Mouse (Mus musculus) heart, embryonic 15.5 days (tissue): ENCODE data around the gene Tdrkh. TPM values are rescaled to one million over a fixed set of nuclear protein-coding genes. Genes with fewer than 3 reads are reported as not detected.

Experiments used
- ATAC-seq: fragments of 200-750 bp; cut with Nextera tagmentation; replicated peaks from 2 replicates; pipeline ENCODE4 v1.8.0; 2017; ENCODE audit warnings: low read depth, moderate TSS enrichment; ENCODE audit not compliant: insufficient number of reproducible peaks, insufficient read depth, low FRiP score
- H3K27ac ChIP-seq: fragments of 300-500 bp; sonication (generic); 2 replicates; pipeline ENCODE4 v1.5.1; 2015; ENCODE audit warnings: mild to moderate bottlenecking, inconsistent platforms
- H3K27me3 ChIP-seq: fragments of 300-500 bp; sonication (generic); 2 replicates; pipeline ENCODE4 v1.6.1; 2015; ENCODE audit warnings: inconsistent platforms
- H3K36me3 ChIP-seq: fragments of 300-500 bp; sonication (generic); 2 replicates; pipeline ENCODE4 v1.6.1; 2015; ENCODE audit warnings: mild to moderate bottlenecking, inconsistent platforms
- H3K4me1 ChIP-seq: fragments of 300-500 bp; sonication (generic); replicated peaks from 2 replicates; pipeline ENCODE4 v1.6.1; 2015; ENCODE audit warnings: inconsistent platforms
- H3K4me2 ChIP-seq: fragments of 300-500 bp; sonication (generic); 2 replicates; pipeline ENCODE4 v1.6.1; 2015; ENCODE audit warnings: inconsistent platforms, mild to moderate bottlenecking, moderate library complexity
- H3K4me3 ChIP-seq: fragments of 300-500 bp; sonication (generic); 2 replicates; pipeline ENCODE4 v1.5.1; 2015; ENCODE audit warnings: mild to moderate bottlenecking, inconsistent platforms
- H3K9ac ChIP-seq: fragments of 300-500 bp; sonication (generic); 2 replicates; pipeline ENCODE4 v1.6.1; 2015; ENCODE audit warnings: mild to moderate bottlenecking, inconsistent platforms
- H3K9me3 ChIP-seq: fragments of 300-500 bp; sonication (generic); replicated peaks from 2 replicates; pipeline ENCODE4 v1.6.1; 2016; ENCODE audit warnings: inconsistent platforms
- WGBS: fragments of 180-500 bp; shearing (Covaris S2); methylation state at CpG from one replicate; pipeline ENCODE4 v1.1.7; 2015; ENCODE audit warnings: mixed read lengths; 5-methylcytosine and 5-hydroxymethylcytosine counted together
- polyA plus RNA-seq: library from polyadenylated mRNA; unstranded; fragments of >200 nt; fragmentation: Nextera tagmentation; extraction: Ambion mirVana; gene quantifications from 2 replicates; pipeline ENCODE4 v1.2.1, GENCODE M21; 2015

Tdrkh gene
- polyA plus RNA-seq, 1 experiment from 2014 or later, result 10.0 TPM

DNA sequence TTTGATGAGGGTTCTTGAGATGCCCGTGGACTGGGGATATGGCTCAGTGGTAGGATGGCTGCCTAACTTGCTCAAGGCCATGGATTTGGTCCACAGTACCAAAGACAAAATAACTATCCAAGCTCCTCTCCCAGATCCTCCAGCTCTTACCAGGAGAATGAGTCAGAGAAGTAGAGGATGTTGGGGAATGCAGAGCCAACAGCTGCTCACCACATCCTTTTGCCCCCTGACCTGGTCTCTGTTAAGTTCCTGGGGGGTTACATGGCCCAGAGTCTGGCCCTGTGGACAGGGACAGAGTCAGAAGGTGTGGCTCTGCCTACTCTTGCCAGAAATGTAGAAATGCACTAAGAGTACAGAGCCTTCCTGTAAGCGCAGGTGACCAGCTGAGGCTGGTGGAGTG is 46.8 kb downstream of the Tdrkh start:
- Histone ChIP-seq H3K9me3 (no peaks in the 10 kb centered on the region), H3K4me1 (0 out of 2 replicates have a peak, but pooled peaks cover 4% of the 10 kb centered on the region), H3K4me2 (no peak overlapping the region), H3K9ac (no peak overlapping the region), H3K36me3 (no peaks in the 10 kb centered on the region), H3K27ac (no peak overlapping the region), H3K4me3 (no peak overlapping the region), H3K27me3 (no peaks in the 10 kb centered on the region; the same call in 1 of the 2 replicates)
- no peak for ATAC-seq
- 82% methylated on average over 2 of the region's 2 CpGs for WGBS

DNA sequence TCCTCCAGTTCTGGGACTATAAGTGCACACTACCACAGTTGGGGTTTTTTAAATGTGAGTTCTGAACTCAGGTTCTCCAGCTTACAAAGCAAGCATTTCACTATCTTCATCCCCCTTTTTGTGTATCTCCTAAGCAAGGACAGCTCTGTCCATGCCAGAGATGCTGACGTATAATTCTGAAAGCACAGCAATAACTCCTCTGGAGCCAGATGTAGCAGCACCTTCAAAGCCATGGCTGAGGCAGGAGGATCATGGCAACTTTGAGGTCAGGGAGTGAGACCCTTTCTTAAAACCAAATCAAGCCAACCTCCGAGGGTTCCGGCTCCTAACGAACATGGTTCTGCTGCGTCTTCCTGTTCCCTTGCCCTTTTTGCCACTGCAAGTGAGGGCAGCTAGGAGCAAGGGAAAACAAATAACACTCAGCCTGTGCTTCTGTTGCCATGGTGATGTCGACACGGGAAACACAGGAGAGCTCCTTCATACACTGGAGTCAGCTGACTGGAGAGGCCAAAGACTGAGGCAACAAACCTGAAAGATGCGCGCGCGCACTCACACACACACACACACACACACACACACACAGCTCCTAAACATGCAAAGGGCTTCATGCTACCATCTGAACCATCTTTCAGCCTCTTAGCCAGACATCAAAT is 51.0 kb downstream of the Tdrkh start:
- 52% methylated on average over 11 of the region's 11 CpGs for WGBS
- H3K4me3 ChIP-seq, result no peak overlapping the region

DNA sequence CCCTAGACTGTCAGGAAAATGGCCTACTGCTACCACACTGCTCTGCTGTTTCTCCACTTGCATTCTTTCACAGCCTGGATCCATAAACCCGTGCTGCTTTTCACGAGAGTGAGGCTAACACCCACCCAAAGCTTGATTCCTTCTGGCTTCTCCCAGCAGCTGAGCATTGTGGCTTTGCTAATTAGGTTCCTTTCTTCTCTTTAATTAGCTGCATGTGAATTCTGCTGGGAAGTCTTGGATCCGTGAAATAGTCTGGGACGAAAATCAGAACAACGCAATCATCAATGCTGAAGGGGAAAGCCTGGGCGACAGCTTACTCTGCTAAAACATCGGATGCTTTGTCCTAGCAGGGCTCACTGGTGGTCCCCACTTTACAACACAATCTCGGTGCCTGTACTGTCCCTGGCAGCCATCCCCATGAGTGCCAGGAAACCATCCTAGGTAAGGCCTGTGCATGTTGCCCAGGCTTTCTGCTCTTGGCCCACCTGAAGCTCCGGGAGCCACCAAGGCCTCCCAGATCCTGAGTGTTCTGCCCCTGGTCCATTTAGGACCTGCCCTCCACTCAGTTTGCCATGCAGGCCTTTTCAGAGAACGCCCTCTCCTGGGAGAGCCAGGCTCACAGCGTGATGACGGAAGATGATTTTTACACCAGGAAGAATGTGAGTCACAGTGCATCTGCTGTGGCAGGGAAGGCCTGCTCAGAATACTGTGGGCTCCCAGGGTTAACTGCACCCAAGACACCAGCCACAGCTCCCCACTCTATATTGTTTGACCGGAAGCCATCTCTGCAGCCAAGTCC is 52.8 kb downstream of the Tdrkh start:
- Histone ChIP-seq H3K4me2 (no peak overlapping the region), H3K36me3 (no peaks in the 10 kb centered on the region), H3K9me3 (no peaks in the 10 kb centered on the region), H3K27me3 (no peaks in the 10 kb centered on the region), H3K9ac (no peak overlapping the region), H3K4me1 (no peaks in the 10 kb centered on the region), H3K27ac (no peak overlapping the region), H3K4me3 (no peak overlapping the region)
- 77% methylated on average over 13 of the region's 13 CpGs for WGBS
- no peak for ATAC-seq

More for the DNA sequence above, 51.0 kb downstream of the Tdrkh start:
- Histone ChIP-seq H3K4me1 (no peaks in the 10 kb centered on the region), H3K9ac (no peak overlapping the region), H3K36me3 (no peaks in the 10 kb centered on the region), H3K9me3 (no peaks in the 10 kb centered on the region), H3K27me3 (no peaks in the 10 kb centered on the region), H3K4me2 (no peak overlapping the region), H3K27ac (no peak overlapping the region)
- no peak for ATAC-seq

DNA sequence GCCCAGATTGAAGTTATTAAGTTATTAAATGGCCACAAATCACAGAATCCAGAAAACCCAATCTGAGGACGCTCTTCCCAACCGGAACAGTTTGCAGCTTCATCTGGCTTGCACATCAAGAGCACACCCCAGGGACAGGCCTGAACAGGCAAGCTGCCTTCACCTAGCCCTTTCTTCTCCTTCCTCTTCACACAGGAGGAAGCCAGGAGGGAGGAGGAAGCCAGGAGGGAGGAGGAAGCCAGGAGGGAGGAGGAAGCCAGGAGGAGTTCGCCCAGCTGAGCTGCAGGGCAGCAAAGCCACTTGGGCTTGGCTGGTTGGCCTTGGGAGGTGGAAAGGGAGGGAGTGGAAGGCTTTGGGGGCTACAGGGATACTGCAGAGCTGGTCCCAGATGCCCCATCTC is 55.9 kb downstream of the Tdrkh start:
- Histone ChIP-seq H3K9ac (no peak overlapping the region), H3K4me2 (no peak overlapping the region), H3K9me3 (no peaks in the 10 kb centered on the region), H3K4me1 (peaks cover 18% of the 10 kb centered on the region), H3K4me3 (no peak overlapping the region), H3K27ac (no peak overlapping the region), H3K27me3 (no peaks in the 10 kb centered on the region), H3K36me3 (no peaks in the 10 kb centered on the region)
- ATAC-seq, result no peak
- 56% methylated on average over 3 of the region's 3 CpGs for WGBS

DNA sequence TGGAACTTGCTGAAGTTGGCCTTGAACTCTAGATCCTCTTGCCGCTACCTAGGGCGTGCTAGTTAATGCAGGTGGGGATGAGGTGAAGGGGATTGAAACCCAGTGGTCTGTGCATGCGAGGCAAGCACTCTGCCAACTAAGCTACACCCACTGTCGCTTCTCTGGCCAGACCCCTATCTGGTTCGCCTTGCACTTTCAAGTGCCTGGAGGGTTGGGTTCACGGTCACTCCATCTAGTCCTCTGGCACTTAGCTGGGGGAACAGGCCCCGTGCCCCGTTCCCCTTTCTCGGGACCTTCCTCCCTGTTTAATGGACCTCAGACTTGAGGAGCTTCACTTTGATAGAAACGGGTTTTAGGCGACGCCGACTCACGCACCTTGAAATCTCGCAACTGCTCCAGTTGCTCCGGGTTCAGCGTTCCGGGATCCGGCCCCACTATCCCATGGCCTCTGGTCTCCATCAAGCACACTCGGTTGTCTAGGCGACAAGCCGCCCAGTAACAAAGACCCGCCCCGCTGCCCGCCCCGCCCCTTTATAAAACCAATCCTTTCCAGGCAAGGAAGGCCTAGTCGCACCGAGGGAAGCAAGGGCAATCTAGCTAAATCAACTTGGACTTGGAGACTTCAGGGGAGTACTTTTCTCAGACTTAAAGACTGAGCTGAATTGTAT is 59.5 kb downstream of the Tdrkh start:
- WGBS, result 12% methylated on average over 28 of the region's 28 CpGs
- H3K4me3 ChIP-seq, result peak overlapping the region; percentile 37
- H3K9ac ChIP-seq, result 0 out of 2 replicates have a peak overlapping the region, but pooled peaks have one; percentile 7
- H3K27me3 ChIP-seq, result no peaks in the 10 kb centered on the region
- H3K4me1 ChIP-seq, result peaks cover 23% of the 10 kb centered on the region
- H3K4me2 ChIP-seq, result peak overlapping the region; percentile 65
- no peaks in the 10 kb centered on the region for H3K9me3 ChIP-seq
- H3K36me3 ChIP-seq, result no peaks in the 10 kb centered on the region
- H3K27ac ChIP-seq, result peak overlapping the region; percentile 53
- peak; percentile 72 for ATAC-seq

DNA sequence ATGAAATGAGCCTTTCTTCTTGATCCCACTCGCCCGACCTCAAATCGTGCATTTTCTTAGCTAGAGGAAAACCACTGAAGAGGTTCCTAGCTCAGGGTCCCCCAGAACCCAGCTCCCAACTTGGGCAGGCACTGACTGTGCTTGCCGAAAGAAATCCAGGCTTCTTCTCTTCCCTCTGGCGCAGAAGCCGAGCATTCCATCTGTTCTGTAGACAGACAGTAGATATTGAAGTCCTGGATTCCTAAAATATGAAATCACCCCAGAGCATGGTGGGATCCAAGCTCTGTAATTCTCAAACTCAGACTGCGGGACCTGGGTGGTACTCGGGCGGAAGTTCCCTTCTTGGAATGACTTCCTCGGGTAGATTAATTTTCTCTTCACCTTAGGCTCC is 60.0 kb downstream of the Tdrkh start:
- 37% methylated on average over 10 of the region's 10 CpGs for WGBS
- peaks cover 23% of the 10 kb centered on the region for H3K4me1 ChIP-seq
- no peak for ATAC-seq
- H3K27ac ChIP-seq, result peak overlapping the region; percentile 53
- H3K9ac ChIP-seq, result no peak overlapping the region
- no peaks in the 10 kb centered on the region for H3K9me3 ChIP-seq
- no peaks in the 10 kb centered on the region for H3K36me3 ChIP-seq
- H3K4me2 ChIP-seq, result peak overlapping the region; percentile 65
- no peaks in the 10 kb centered on the region for H3K27me3 ChIP-seq
- no peak overlapping the region for H3K4me3 ChIP-seq

DNA sequence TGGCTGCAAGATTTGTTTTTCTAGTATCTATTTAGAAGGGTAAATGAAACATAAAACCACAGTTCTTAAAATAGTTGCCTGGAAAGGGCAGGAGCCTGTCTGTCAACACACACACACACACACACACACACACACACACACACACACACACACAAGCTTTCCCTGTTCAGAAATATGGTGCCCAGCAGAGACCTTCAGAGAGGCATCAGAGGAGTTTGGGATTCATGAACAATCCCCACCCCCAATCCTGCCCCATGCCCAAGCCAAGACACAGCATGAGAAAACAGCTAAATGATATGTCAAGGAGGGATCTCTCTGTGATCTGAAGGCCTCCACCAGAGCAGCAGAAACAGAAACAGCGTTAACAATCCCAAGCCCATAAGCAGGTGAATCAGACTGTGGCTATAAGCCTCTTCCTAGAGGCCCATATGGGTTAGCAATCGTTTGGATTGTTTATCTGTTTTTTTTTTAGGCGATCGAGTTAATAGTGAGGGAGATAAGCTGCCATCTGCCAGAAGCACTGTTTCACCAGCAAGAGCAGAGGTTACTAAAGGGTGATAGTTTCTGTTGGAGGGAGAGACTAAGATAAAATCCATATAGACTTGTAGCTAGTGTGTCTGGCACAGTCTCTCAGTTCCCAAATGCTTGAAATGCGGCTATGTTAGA is 60.6 kb downstream of the Tdrkh start:
- Histone ChIP-seq H3K9me3 (no peaks in the 10 kb centered on the region), H3K4me2 (no peak overlapping the region), H3K27ac (peak overlapping the region; percentile 53; the same call in 1 of the 2 replicates), H3K36me3 (no peaks in the 10 kb centered on the region), H3K4me1 (peaks cover 25% of the 10 kb centered on the region), H3K9ac (no peak overlapping the region), H3K4me3 (no peak overlapping the region), H3K27me3 (peaks cover 4% of the 10 kb centered on the region)
- ATAC-seq, result no peak
- WGBS, result 30% methylated on average over 5 of the region's 5 CpGs

DNA sequence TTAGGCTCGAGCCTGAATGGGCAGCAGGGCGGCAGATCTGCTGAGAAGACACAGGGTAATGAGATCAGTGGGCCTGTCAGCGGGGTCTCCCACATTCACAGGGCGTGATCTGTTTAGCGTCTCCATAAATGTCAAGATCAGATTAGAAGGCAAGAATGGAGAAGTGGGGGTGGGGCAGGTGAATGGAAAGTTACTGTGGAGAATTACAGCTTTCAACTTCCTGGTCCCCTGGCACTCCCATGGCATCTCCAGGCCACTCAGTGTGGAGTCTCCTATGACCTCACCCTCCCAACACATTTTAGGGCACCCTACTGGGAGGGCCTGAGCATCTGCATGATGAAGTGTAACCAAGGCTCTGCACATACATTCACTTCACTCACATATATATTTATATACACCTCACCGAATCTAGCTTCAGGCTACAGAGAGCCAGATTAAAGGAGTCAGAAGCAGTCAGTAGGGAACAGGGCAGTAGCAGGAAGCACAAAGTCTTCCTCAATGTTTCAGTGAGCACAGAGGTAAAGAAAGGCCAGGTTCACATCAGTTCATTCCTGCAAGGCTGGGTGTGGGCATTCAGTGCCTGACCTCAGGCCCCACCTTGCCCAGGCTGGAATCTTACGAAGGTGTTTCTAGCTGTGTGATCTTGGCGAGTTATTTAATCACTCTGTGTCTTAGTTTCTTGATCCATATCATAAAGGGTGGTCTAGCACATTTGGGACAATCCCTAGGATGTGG is 63.4 kb downstream of the Tdrkh start:
- no peaks in the 10 kb centered on the region for H3K9me3 ChIP-seq
- H3K27me3 ChIP-seq, result peaks cover 30% of the 10 kb centered on the region
- H3K9ac ChIP-seq, result no peak overlapping the region
- peaks cover 25% of the 10 kb centered on the region for H3K4me1 ChIP-seq
- no peak overlapping the region for H3K4me3 ChIP-seq
- H3K27ac ChIP-seq, result no peak overlapping the region
- H3K36me3 ChIP-seq, result no peaks in the 10 kb centered on the region
- H3K4me2 ChIP-seq, result no peak overlapping the region
- WGBS, result 48% methylated on average over 8 of the region's 8 CpGs
- ATAC-seq, result no peak

DNA sequence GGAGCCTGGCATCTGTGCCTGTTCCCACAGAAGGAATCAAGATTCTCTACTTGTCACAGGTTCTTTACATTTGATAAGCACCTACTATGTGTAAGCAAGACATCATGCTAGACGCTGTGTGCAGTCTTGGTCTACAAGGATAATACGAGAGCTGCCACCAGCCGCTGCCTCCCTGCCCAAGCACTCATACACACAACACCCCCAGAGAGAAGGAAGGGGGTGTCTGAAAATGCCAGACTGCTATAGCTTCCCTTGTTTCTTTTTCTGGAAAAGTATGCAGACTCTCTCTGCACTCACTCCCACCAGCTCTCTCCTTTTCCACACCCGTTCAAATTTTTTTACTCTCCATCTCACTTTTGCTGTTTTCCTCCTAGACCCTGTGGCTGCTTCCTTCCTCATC is 64.4 kb downstream of the Tdrkh start:
- Histone ChIP-seq H3K4me1 (peaks cover 23% of the 10 kb centered on the region), H3K27ac (no peak overlapping the region), H3K4me2 (no peak overlapping the region), H3K9me3 (no peaks in the 10 kb centered on the region), H3K27me3 (peaks cover 35% of the 10 kb centered on the region), H3K4me3 (no peak overlapping the region), H3K9ac (no peak overlapping the region), H3K36me3 (no peaks in the 10 kb centered on the region)
- no peak for ATAC-seq
- 52% methylated on average over 4 of the region's 4 CpGs for WGBS

DNA sequence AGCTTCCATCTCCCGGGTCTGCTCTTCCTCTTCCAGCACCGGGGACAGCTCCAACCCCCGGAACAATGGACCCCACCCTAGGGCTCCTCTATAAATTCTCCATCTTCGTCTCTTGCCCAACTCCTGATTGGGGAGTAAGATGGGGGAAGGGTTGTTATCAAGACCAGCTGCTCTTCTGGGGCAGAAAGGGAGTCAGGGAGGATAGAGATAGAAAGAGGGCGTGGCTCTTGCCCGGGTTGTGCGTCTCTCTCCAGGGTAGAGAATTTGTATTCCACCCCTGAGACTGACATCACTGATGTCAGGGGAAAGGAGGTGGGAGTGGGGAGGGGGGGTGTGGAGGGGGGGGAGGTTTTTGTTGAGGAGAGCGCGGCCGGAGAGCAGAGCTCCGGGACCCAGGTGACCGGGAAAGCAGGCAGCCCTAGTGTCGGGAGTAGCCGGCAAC is 64.9 kb downstream of the Tdrkh start, which contains the start of gene Celf3:
Gene Celf3 (plus strand): TSS at position 315 of the 442 bp plus-strand sequence.
- H3K27ac ChIP-seq, result no peak within 1 kb of the TSS
- H3K4me3 ChIP-seq, result no peak within 1 kb of the TSS
- WGBS, result 2% methylated on average over 14 of the region's 14 CpGs
- H3K27me3 ChIP-seq, result peaks cover 35% of the 10 kb centered on the region
- H3K4me2 ChIP-seq, result no peak within 1 kb of the TSS
- no peaks in the 10 kb centered on the region for H3K36me3 ChIP-seq
- H3K4me1 ChIP-seq, result peaks cover 23% of the 10 kb centered on the region
- H3K9ac ChIP-seq, result no peak within 1 kb of the TSS
- H3K9me3 ChIP-seq, result no peaks in the 10 kb centered on the region
- no peak; the same call in 1 of the 2 replicates for ATAC-seq
